Mouse (Mus musculus): ENCODE data around the gene Pheta2. TPM values are rescaled to one million over a fixed set of nuclear protein-coding genes. Genes with fewer than 3 reads are reported as not detected.

Pheta2 gene
- polyA plus RNA-seq, 1 experiment = 14.1 TPM

- TF ChIP-seq GATA1 (IDR thresholded peaks at IDR 0.05; ENCODE audit: low read length) = no peak
Observed at GRCm38 (mm10) chr15:82350349-82350748, 11.6 kb downstream of the Pheta2 start.

GRCm38 (mm10) chr15:82351480-82351879, 12.7 kb downstream of the Pheta2 start:
- TF ChIP-seq GATA1 (IDR thresholded peaks at IDR 0.05; ENCODE audit: low read length) = no peak

GRCm38 (mm10) chr15:82353078-82353744, 14.5 kb downstream of the Pheta2 start:
- TF ChIP-seq GATA1 (IDR thresholded peaks at IDR 0.05; ENCODE audit: low read length) = no peak

- TF ChIP-seq GATA1 (IDR thresholded peaks at IDR 0.05; ENCODE audit: low read length) = no peak
Observed at GRCm38 (mm10) chr15:82353745-82354113, 15.0 kb downstream of the Pheta2 start.

GRCm38 (mm10) chr15:82354126-82354945, 15.6 kb downstream of the Pheta2 start, which contains the start of gene Ndufa6:
Gene Ndufa6 (minus strand): TSS chr15:82354322.
- no peak for TF ChIP-seq GATA1 (IDR thresholded peaks at IDR 0.05; ENCODE audit: low read length)

- no peak for TF ChIP-seq GATA1 (IDR thresholded peaks at IDR 0.05; ENCODE audit: low read length)
Observed at GRCm38 (mm10) chr15:82358431-82359260, 19.9 kb downstream of the Pheta2 start.

GRCm38 (mm10) chr15:82361459-82362018, 22.8 kb downstream of the Pheta2 start:
- TF ChIP-seq GATA1 (IDR thresholded peaks at IDR 0.05; ENCODE audit: low read length) = no peak

GRCm38 (mm10) chr15:82362234-82362633, 23.5 kb downstream of the Pheta2 start:
- no peak for TF ChIP-seq GATA1 (IDR thresholded peaks at IDR 0.05; ENCODE audit: low read length)

- no peak for TF ChIP-seq GATA1 (IDR thresholded peaks at IDR 0.05; ENCODE audit: low read length)
Observed at GRCm38 (mm10) chr15:82368146-82368545, 29.4 kb downstream of the Pheta2 start.

- no peak for TF ChIP-seq GATA1 (IDR thresholded peaks at IDR 0.05; ENCODE audit: low read length)
Observed at GRCm38 (mm10) chr15:82368851-82369250, 30.1 kb downstream of the Pheta2 start.

- TF ChIP-seq GATA1 (IDR thresholded peaks at IDR 0.05; ENCODE audit: low read length) = no peak
Observed at GRCm38 (mm10) chr15:82372446-82372845, 33.7 kb downstream of the Pheta2 start.

- TF ChIP-seq GATA1 (IDR thresholded peaks at IDR 0.05; ENCODE audit: low read length) = no peak
Observed at GRCm38 (mm10) chr15:82372991-82373390, 34.2 kb downstream of the Pheta2 start.

- TF ChIP-seq GATA1 (IDR thresholded peaks at IDR 0.05; ENCODE audit: low read length) = no peak
Observed at GRCm38 (mm10) chr15:82374437-82374836, 35.7 kb downstream of the Pheta2 start.

GRCm38 (mm10) chr15:82375855-82376254, 37.1 kb downstream of the Pheta2 start:
- no peak for TF ChIP-seq GATA1 (IDR thresholded peaks at IDR 0.05; ENCODE audit: low read length)

GRCm38 (mm10) chr15:82376393-82377138, 37.8 kb downstream of the Pheta2 start:
- no peak for TF ChIP-seq GATA1 (IDR thresholded peaks at IDR 0.05; ENCODE audit: low read length)
